Mouse (Mus musculus) activated CD4-positive, CD25-positive, alpha-beta regulatory T cell (primary cell): ENCODE data around the gene Gpr1. TPM values are rescaled to one million over a fixed set of nuclear protein-coding genes. Genes with fewer than 3 reads are reported as not detected.

Experiments used
- polyA plus RNA-seq, 2 experiments: library from polyadenylated mRNA; unstranded; fragments of 100-300 nt; shearing (Covaris generic); gene quantifications; one replicate each; pipeline ENCODE4 v1.2.1; 2017

Gpr1 gene
- polyA plus RNA-seq: not detected

GRCm38 (mm10) chr1:63214271-63214558, at the start of gene Gpr1:
TSS of gene Gpr1 (minus strand) at chr1:63214543.

GRCm38 (mm10) chr1:63176604-63177421, 37.5 kb downstream of the Gpr1 start, which contains the start of the genes Eef1b2 and Ndufs1:
TSS of gene Eef1b2 (plus strand) at chr1:63176825.
TSS of gene Ndufs1 (minus strand) at chr1:63176833.

Other genes with a start within 250 kb of the Gpr1 start
- gene Ino80d, start 99.9 kb downstream of the Gpr1 start, polyA plus RNA-seq: 10 to 100 TPM; 15.7 to 21.4 TPM
- gene Eef1b2, start 37.7 kb downstream of the Gpr1 start, polyA plus RNA-seq: 100 to 1,000 TPM; 348 to 643 TPM
- gene Ndufs1, start 37.7 kb downstream of the Gpr1 start, polyA plus RNA-seq: 100 to 1,000 TPM; 110 to 118 TPM
- under 1 TPM in 1 of 2 experiments, not detected in 1; 0.05 TPM for gene Zdbf2, start 58.7 kb upstream of the Gpr1 start, polyA plus RNA-seq
- gene Adam23, start 231.3 kb upstream of the Gpr1 start, polyA plus RNA-seq: under 1 TPM; 0.11 to 0.31 TPM